ENCODE assay signal across 16 mouse cellular contexts in genomic region chr7:72103654-72104053, GRCm38 (mm10).
"Had no signal": no experiment of that assay in that cellular context is flagged by ENCODE, and none has a peak within 500 bp of the region (broad histone marks: within the 10 kb centered on the region; RNA-seq: fewer than 3 reads in every experiment).

No protein-coding gene starts in this region.

- H3K4me2 ChIP-seq: lung, embryonic 15.5 days; midbrain, embryonic 11.5 days; midbrain, embryonic 13.5 days; midbrain, embryonic 15.5 days; neural tube, embryonic 12.5 days; stomach, embryonic 15.5 days had no signal

- H3K4me3 ChIP-seq: lung, embryonic 15.5 days; megakaryocyte, embryonic 14.5 days; midbrain, embryonic 13.5 days; midbrain, embryonic 15.5 days; neural tube, embryonic 12.5 days; stomach, embryonic 15.5 days had no signal

- H3K9ac ChIP-seq: liver, postnatal 0 days; lung, embryonic 15.5 days; midbrain, embryonic 13.5 days; midbrain, embryonic 15.5 days; neural tube, embryonic 12.5 days; stomach, embryonic 15.5 days had no signal

- DNase-seq: liver, postnatal 0 days; lung, postnatal 14 days; lung, postnatal 36 days; right cerebral cortex, postnatal 14 days; thymus, adult 2 months; thymus, postnatal 25 days had no signal

- H3K27ac ChIP-seq: lung, embryonic 15.5 days; macrophage; midbrain, embryonic 13.5 days; midbrain, embryonic 15.5 days; neural tube, embryonic 12.5 days; stomach, embryonic 15.5 days; stomach, postnatal 0 days had no signal

- H3K9me3 ChIP-seq: lung, embryonic 15.5 days; megakaryocyte, embryonic 14.5 days; midbrain, embryonic 13.5 days; midbrain, embryonic 15.5 days; neural tube, embryonic 12.5 days; stomach, embryonic 15.5 days had no signal

- H3K36me3 ChIP-seq: lung, embryonic 15.5 days; midbrain, embryonic 13.5 days; midbrain, embryonic 15.5 days; neural tube, embryonic 12.5 days; stomach, embryonic 15.5 days had no signal

- H3K27me3 ChIP-seq: lung, embryonic 15.5 days; megakaryocyte, embryonic 14.5 days; midbrain, embryonic 13.5 days; midbrain, embryonic 15.5 days; neural tube, embryonic 12.5 days; stomach, embryonic 15.5 days had no signal

- H3K4me1 ChIP-seq: lung, embryonic 15.5 days; megakaryocyte, embryonic 14.5 days; midbrain, embryonic 13.5 days; midbrain, embryonic 15.5 days; neural tube, embryonic 12.5 days; stomach, embryonic 15.5 days had no signal

- ATAC-seq: liver, postnatal 0 days; lung, postnatal 0 days; midbrain, embryonic 13.5 days; midbrain, embryonic 15.5 days had no signal
